Mouse (Mus musculus): ENCODE data around the gene Galnt6.

GRCm38 (mm10) chr15:100766826-100767225 lies 37.6 kb upstream of the Galnt6 start:
- no peak for TF ChIP-seq CTCF (IDR thresholded peaks at IDR 0.05)
- TF ChIP-seq EP300 (IDR thresholded peaks at IDR 0.05), result no peak
